Mouse (Mus musculus): ENCODE measurements around the gene Stmnd1. TPM values are rescaled to one million over a fixed set of nuclear protein-coding genes. Genes with fewer than 3 reads are reported as not detected.

Gene Stmnd1
- polyA plus RNA-seq, 2 experiments, result 0.74 to 1.3 TPM

GRCm38 (mm10) chr13:46268815-46269445 is 4.6 kb upstream of the Stmnd1 start:
- ATAC-seq (ENCODE audit: low FRiP score, low read depth) (no peak), DNase-seq (ENCODE audit: low spot score) (no peak)
- Histone ChIP-seq H3K4me2 (replicated peaks; ENCODE audit: low read depth, low read length, severe bottlenecking) (no peak overlapping the region; the same call in 1 of the 2 replicates), H3K9ac (ENCODE audit: low read depth, low read length, severe bottlenecking) (no peak overlapping the region), H3K36me3 (ENCODE audit: control insufficient read depth, insufficient read depth, low read length) (no peaks in the 10 kb centered on the region), H3K4me3 (replicated peaks; ENCODE audit: low read length) (no peak overlapping the region), H3K9me3 (ENCODE audit: control insufficient read depth, low read length) (no peaks in the 10 kb centered on the region), H3K4me1 (ENCODE audit: control insufficient read depth, insufficient read depth, low read length) (peaks cover 21% of the 10 kb centered on the region), H3K27me3 (ENCODE audit: control insufficient read depth, insufficient read depth, low read length) (no peaks in the 10 kb centered on the region), H3K27ac (replicated peaks; ENCODE audit: low read depth, low read length) (peak overlapping the region; percentile 43)
- 34% methylated on average over 7 of the region's 7 CpGs for WGBS
- TF ChIP-seq POLR2A (IDR thresholded peaks at IDR 0.05; ENCODE audit: borderline replicate concordance, extremely low read depth, insufficient read depth, insufficient read length), result no peak

DNA sequence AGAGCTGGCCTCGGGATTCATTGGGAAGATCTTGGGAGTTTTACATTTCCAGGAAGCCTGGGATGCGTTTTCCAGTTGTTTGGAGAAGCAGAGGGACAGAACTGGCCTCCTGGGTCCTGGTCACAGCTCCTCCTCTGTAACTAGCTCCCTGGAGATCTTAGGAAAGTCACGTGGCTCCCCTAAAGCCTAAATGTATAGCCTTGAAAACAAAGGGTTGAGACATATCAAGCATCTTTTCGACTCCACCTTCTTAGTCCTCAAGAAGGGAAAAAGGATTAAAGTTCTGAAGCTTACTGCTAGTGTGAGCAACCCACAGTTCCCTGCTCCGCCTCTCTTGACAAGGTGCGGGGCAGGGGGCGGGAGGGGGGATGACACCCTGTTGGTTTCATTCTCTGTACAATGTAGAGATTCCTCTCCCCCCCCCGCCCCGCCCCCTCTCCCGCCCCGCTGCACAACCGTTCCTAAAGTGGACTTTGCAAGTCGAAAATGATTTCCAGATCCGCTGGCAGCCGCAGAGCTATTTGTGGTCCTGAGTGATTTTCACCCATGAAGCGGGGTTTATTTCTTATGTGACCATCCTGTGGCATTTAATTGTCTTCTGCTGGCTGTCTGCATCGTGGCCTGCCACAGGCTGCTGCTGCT is 589 bp upstream of the Stmnd1 start:
- no peaks in the 10 kb centered on the region for H3K36me3 ChIP-seq (ENCODE audit: control insufficient read depth, insufficient read depth, low read length)
- WGBS, result 10% methylated on average over 16 of the region's 17 CpGs
- DNase-seq (ENCODE audit: low spot score) (peak; percentile 39), ATAC-seq (ENCODE audit: low FRiP score, low read depth) (peak; percentile 74)
- no peaks in the 10 kb centered on the region for H3K27me3 ChIP-seq (ENCODE audit: control insufficient read depth, insufficient read depth, low read length)
- 0 out of 2 replicates have a peak overlapping the region, but pooled peaks have one; percentile 14 for H3K4me3 ChIP-seq (replicated peaks; ENCODE audit: low read length)
- peak overlapping the region; percentile 73 for H3K27ac ChIP-seq (replicated peaks; ENCODE audit: low read depth, low read length)
- peak overlapping the region; percentile 39 for H3K4me2 ChIP-seq (replicated peaks; ENCODE audit: low read depth, low read length, severe bottlenecking)
- no peaks in the 10 kb centered on the region for H3K9me3 ChIP-seq (ENCODE audit: control insufficient read depth, low read length)
- TF ChIP-seq POLR2A (IDR thresholded peaks at IDR 0.05; ENCODE audit: borderline replicate concordance, extremely low read depth, insufficient read depth, insufficient read length), result no peak
- peaks cover 26% of the 10 kb centered on the region for H3K4me1 ChIP-seq (ENCODE audit: control insufficient read depth, insufficient read depth, low read length)
- peak overlapping the region; percentile 21; the same call in 1 of the 2 replicates for H3K9ac ChIP-seq (ENCODE audit: low read depth, low read length, severe bottlenecking)

DNA sequence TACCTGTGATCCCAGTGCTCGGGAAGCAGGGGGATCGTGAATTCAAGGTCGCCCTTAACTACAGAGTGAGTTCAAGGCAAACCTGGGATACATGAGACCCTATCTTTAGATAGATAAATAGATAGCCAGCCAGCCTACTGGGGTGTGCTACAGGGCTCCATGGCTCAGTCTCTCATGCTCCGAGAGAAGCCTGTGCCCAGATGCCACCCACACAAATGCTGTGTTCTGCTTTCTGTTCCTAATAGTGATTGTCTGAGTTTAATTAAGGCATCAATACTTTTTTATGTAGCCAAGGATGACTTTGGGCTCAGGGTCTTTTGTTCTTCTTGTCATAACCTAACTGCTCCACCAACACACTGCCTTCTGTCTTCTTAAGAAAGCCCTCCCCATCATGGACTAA is 2.2 kb downstream of the Stmnd1 start:
- no peak overlapping the region for H3K4me2 ChIP-seq (replicated peaks; ENCODE audit: low read depth, low read length, severe bottlenecking)
- H3K9ac ChIP-seq (ENCODE audit: low read depth, low read length, severe bottlenecking), result no peak overlapping the region
- no peaks in the 10 kb centered on the region for H3K9me3 ChIP-seq (ENCODE audit: control insufficient read depth, low read length)
- H3K4me1 ChIP-seq (ENCODE audit: control insufficient read depth, insufficient read depth, low read length), result peaks cover 18% of the 10 kb centered on the region
- 95% methylated on average over 4 of the region's 4 CpGs for WGBS
- no peak for TF ChIP-seq POLR2A (IDR thresholded peaks at IDR 0.05; ENCODE audit: borderline replicate concordance, extremely low read depth, insufficient read depth, insufficient read length)
- H3K27ac ChIP-seq (replicated peaks; ENCODE audit: low read depth, low read length), result no peak overlapping the region
- H3K27me3 ChIP-seq (ENCODE audit: control insufficient read depth, insufficient read depth, low read length), result no peaks in the 10 kb centered on the region
- ATAC-seq (ENCODE audit: low FRiP score, low read depth) (no peak), DNase-seq (ENCODE audit: low spot score) (no peak)
- H3K36me3 ChIP-seq (ENCODE audit: control insufficient read depth, insufficient read depth, low read length), result no peaks in the 10 kb centered on the region
- no peak overlapping the region for H3K4me3 ChIP-seq (replicated peaks; ENCODE audit: low read length)

DNA sequence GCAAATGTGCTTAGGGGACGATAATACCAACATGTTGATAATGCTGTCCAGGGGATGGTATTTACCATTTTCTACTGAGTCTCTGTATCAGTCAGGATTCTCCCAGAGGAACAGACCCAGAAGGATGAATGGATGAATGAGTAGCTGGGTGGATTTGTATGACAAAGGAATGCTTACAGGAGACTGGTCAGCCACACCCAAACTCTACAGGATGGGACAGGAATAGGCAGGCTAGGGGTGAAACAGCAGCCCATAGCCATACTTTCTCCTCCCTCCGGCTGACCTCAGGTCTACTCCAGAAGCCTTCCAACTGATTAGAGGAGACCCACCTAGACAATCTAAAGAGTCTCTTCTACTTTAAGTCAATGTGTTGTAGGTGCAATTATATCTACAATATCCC is 9.0 kb downstream of the Stmnd1 start:
- DNase-seq (ENCODE audit: low spot score) (no peak), ATAC-seq (ENCODE audit: low FRiP score, low read depth) (no peak)
- Histone ChIP-seq H3K9ac (ENCODE audit: low read depth, low read length, severe bottlenecking) (no peak overlapping the region), H3K36me3 (ENCODE audit: control insufficient read depth, insufficient read depth, low read length) (no peaks in the 10 kb centered on the region), H3K27ac (replicated peaks; ENCODE audit: low read depth, low read length) (no peak overlapping the region), H3K4me2 (replicated peaks; ENCODE audit: low read depth, low read length, severe bottlenecking) (no peak overlapping the region), H3K4me1 (ENCODE audit: control insufficient read depth, insufficient read depth, low read length) (no peaks in the 10 kb centered on the region), H3K4me3 (replicated peaks; ENCODE audit: low read length) (no peak overlapping the region), H3K27me3 (ENCODE audit: control insufficient read depth, insufficient read depth, low read length) (no peaks in the 10 kb centered on the region), H3K9me3 (ENCODE audit: control insufficient read depth, low read length) (no peaks in the 10 kb centered on the region)
- WGBS, result 89% methylated on average over 2 of the region's 2 CpGs
- no peak for TF ChIP-seq POLR2A (IDR thresholded peaks at IDR 0.05; ENCODE audit: borderline replicate concordance, extremely low read depth, insufficient read depth, insufficient read length)

GRCm38 (mm10) chr13:46287801-46288200 is 14.3 kb downstream of the Stmnd1 start:
- Histone ChIP-seq H3K9me3 (ENCODE audit: control insufficient read depth, low read length) (no peaks in the 10 kb centered on the region), H3K9ac (ENCODE audit: low read depth, low read length, severe bottlenecking) (no peak overlapping the region), H3K4me1 (ENCODE audit: control insufficient read depth, insufficient read depth, low read length) (no peaks in the 10 kb centered on the region), H3K27ac (replicated peaks; ENCODE audit: low read depth, low read length) (no peak overlapping the region), H3K4me3 (replicated peaks; ENCODE audit: low read length) (no peak overlapping the region), H3K36me3 (ENCODE audit: control insufficient read depth, insufficient read depth, low read length) (no peaks in the 10 kb centered on the region), H3K4me2 (replicated peaks; ENCODE audit: low read depth, low read length, severe bottlenecking) (no peak overlapping the region), H3K27me3 (ENCODE audit: control insufficient read depth, insufficient read depth, low read length) (no peaks in the 10 kb centered on the region)
- WGBS, result 48% methylated on average over 8 of the region's 8 CpGs
- DNase-seq (ENCODE audit: low spot score), result peak; percentile 60
- ATAC-seq (ENCODE audit: low FRiP score, low read depth), result peak; percentile 73
- TF ChIP-seq POLR2A (IDR thresholded peaks at IDR 0.05; ENCODE audit: borderline replicate concordance, extremely low read depth, insufficient read depth, insufficient read length), result no peak
